Mouse (Mus musculus): ENCODE results near the gene Irs3.

GRCm38 (mm10) chr5:137613076-137613475, 32.4 kb downstream of the Irs3 start:
- TF ChIP-seq CTCF (IDR thresholded peaks at IDR 0.05; ENCODE audit: borderline replicate concordance, insufficient read depth, low read depth, low read length): no peak
- TF ChIP-seq POLR2A (IDR thresholded peaks at IDR 0.05; ENCODE audit: borderline replicate concordance, insufficient read depth, low read length): no peak

All from cerebellum, adult 2 months (tissue).